Mouse (Mus musculus) CD4-positive, CD25-positive, alpha-beta regulatory T cell, adult 4 months (primary cell): ENCODE data around the gene Tex37. TPM values are rescaled to one million over a fixed set of nuclear protein-coding genes. Genes with fewer than 3 reads are reported as not detected.
A peak's percentile ranks its signal among the peaks of the same experiment; 100 is the strongest.

Source experiments
- ATAC-seq: one replicate; pipeline ENCODE4 v1.8.0; 2017
- polyA plus RNA-seq, 2 experiments: library from polyadenylated mRNA; unstranded; fragments of 100-300 nt; shearing (Covaris generic); gene quantifications; one replicate each; pipeline ENCODE4 v1.2.1; 2017

Gene Tex37
- polyA plus RNA-seq, 2 experiments from 2014 or later, result not detected

DNA sequence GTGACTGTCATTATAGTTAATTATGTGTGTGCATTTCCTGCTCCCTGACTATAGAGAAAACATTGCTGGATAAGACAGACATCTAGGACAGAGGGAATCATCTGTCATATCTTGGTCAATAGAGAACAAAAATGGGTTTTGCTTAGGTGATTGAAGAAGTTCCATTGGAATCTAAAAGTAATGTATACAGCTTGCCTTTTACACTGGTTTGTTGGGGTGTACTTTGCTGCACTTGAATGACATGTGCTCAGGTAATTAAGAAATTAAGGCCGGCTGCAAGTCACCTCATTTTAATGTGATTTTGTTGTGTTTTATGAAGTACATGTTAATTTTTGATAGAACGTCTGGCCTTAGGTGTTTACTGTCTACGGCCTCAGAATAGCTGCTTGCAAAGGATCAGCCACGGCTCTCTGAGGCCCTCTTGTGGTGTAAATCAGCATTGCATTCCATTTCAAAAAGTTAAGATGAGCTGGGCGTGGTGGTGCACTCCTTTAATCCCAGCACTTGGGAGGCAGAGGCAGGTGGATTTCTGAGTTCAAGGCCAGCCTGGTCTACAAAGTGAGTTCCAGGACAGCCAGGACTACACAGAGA is 37.9 kb downstream of the Tex37 start:
- ATAC-seq, result peak; percentile 93

- ATAC-seq, result no peak
Measured at GRCm38 (mm10) chr6:70875017-70875416, 43.7 kb downstream of the Tex37 start.

DNA sequence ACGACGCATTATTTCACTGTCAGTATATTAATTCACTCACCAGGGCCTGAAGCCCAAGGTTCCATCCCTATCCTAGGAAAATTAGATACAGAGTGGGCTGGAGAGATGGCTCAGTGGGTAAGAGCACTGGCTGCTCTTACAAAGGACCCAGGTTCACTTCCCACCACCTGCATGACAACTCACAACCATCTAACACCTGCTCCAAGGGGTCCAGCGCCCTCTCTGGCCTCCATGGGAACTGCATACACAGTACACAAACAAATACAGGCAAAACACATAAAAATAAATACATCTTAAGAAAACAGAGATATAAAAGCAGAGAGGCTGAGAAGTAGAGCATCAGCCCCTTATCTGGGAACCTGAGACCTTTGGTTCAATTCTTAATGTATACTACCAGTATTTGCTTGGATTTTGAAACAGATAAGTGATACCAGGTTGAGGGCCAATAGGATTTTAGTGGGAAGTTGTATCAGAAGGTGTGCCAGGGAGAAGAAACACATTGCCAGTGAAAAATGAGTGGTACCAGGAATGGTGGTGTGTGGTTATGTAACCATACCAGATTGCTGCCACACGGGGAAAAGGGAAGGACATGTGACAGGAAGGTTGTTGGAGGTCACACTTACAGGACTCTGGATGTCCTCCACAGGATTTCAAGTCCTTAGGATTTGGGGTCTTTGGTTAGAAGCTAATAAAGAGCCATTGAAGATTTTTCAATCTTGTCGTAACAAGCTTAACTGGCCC is 44.5 kb downstream of the Tex37 start:
- ATAC-seq, result no peak

- no peak for ATAC-seq
Measured at GRCm38 (mm10) chr6:70872570-70872969, 46.2 kb downstream of the Tex37 start.

GRCm38 (mm10) chr6:70872128-70872527 is 46.6 kb downstream of the Tex37 start:
- ATAC-seq, result peak; percentile 91

GRCm38 (mm10) chr6:70871511-70871980 is 47.2 kb downstream of the Tex37 start:
- peak; percentile 53 for ATAC-seq

DNA sequence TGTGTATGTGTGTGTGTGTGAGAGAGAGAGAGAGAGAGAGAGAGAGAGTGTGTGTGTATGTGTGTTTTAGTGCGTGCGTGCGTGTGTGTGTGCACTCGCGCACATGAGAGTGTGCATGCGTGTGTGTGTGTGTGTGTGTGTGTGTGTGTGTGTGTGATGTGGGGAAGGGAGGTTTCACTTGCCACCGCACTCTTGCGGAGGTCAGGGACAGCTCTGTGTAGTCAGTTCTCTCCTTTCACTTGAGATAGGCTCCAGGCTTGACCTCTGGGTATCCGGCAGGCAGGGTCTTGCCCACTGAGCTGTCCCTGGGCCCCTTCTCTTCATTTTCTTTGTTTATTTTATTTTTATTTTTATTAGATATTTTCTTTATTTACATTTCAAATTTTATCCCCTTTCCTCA is 51.4 kb downstream of the Tex37 start:
- ATAC-seq, result no peak

DNA sequence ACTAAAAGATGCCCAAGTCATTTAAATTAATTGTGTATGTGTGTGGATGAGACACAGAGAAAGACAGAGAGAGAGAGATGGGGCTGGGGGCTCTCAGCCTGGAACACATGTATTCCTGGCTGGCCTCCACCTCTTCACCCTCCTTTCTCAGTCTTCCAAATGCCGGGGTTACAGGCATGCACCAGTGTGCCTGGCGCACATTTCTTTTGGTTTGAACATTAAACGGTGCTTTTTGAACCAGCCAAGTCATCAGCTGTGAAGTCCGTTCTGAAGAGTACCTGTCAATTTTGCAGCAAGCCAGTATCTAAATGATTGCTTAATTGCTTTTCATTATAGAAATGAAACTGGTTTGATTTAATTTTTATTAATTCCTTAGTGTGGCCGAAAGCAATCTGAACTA is 52.0 kb downstream of the Tex37 start:
- ATAC-seq, result no peak

DNA sequence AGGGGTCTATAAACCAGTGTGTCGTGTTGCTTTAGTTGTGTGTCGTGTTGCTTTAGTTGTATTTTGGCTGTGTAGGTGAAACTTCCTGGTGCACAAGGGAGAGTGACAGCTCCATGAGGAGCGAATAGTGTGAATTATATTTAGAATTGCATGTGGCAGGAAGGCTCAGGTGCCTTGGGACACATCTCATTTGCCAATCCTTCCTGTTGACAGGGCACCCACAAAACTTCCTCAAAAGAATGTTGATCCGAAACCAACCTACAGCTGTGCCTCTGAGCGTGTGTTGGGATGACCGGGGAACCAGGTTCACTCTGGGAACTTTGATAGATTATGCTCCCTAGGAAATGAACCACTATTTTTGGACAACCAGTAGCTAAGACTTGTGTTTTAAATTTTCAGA is 54.4 kb downstream of the Tex37 start:
- no peak for ATAC-seq

Other genes starting within 250 kb of the Tex37 start
- gene Rpia, start 126.7 kb downstream of the Tex37 start, polyA plus RNA-seq, result 1 to 10 TPM; 6.1 to 8.2 TPM
- 1 to 10 TPM; 2.2 to 3.6 TPM for gene Eif2ak3, start 74.4 kb downstream of the Tex37 start, polyA plus RNA-seq
- gene Foxi3, start 37.6 kb upstream of the Tex37 start, polyA plus RNA-seq, result not detected
- 1 to 10 TPM; 1.3 to 2.1 TPM for gene Thnsl2, start 225.5 kb upstream of the Tex37 start, polyA plus RNA-seq